Mouse (Mus musculus): ENCODE results near the gene Bora.
"Not testable (repeated sequence)": the region's sequence is repeated elsewhere in the genome, so short reads cannot be mapped to it uniquely, and the experiment has no call there.

Gene Bora

DNA sequence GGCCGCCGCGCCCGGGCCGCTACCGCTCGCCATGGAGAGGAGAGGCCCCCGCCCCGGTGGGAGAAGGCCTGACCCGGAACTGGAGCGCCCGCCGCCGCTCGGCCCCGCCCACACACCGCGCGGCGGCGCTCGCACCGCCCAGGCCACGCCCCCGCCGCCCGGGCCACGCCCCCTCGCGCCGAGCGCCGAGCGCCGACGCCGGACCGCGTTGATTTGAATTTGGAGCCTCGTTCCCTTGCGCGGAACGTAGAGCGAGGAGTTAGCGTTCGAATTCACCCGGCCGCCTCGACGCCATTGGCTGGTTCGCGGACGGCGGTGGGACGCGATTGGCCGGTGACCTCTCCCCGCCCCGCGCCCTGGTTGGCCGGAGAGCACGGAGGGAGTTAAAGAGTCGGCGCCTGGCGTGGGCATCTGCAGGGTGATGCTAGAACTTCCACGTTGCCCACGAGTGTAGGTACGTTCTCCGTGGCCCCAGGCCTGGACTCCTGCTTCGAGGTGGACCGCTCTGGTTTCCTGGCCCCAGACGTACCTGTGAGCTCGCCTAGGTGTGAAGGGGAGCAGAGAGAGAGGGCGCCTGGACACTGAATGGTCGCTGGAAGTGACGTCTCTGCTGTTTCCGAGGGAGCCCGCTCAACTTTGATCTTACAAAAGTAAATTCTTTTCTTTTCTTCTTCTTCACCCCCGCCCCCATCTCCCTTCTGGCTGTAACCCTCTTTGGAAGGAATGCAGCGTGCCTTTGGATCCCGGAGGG lies at the start of gene Bora, which contains the start of gene Mzt1:
Gene Bora (plus strand): TSS at position 192 of the 751 bp plus-strand sequence.
Gene Mzt1 (minus strand): TSS at position 104 of the 751 bp plus-strand sequence.
- peak; percentile 93 for DNase-seq

- no peak for DNase-seq
Measured at GRCm38 (mm10) chr14:99010224-99010919, 35.6 kb upstream of the Bora start.

DNA sequence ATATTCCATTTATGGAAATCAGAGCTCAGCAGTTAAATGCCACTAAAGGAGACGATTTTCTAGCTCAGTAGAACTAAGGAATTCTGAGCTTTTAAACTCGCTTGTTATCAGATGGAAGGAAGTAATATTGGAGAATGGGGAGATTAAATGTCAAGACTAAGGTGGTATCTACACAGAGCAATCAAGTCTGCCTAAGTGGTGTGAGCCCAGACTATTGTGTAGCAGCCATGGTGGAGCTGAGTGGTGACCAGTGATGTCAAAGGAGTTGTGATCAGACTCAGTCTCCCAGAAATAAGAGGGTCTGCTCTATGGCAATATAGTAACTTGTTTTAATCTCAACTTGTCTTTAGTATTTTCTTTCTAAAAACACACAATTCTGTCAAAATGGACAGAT lies 35.1 kb upstream of the Bora start:
- no peak for DNase-seq

GRCm38 (mm10) chr14:99018691-99019090 lies 27.3 kb upstream of the Bora start:
- no peak for DNase-seq

GRCm38 (mm10) chr14:99019136-99019808 lies 26.8 kb upstream of the Bora start:
- DNase-seq = no peak

- DNase-seq = no peak
Measured at GRCm38 (mm10) chr14:99022346-99023086, 23.5 kb upstream of the Bora start.

GRCm38 (mm10) chr14:99029987-99030386 lies 16.0 kb upstream of the Bora start:
- no peak for DNase-seq

DNA sequence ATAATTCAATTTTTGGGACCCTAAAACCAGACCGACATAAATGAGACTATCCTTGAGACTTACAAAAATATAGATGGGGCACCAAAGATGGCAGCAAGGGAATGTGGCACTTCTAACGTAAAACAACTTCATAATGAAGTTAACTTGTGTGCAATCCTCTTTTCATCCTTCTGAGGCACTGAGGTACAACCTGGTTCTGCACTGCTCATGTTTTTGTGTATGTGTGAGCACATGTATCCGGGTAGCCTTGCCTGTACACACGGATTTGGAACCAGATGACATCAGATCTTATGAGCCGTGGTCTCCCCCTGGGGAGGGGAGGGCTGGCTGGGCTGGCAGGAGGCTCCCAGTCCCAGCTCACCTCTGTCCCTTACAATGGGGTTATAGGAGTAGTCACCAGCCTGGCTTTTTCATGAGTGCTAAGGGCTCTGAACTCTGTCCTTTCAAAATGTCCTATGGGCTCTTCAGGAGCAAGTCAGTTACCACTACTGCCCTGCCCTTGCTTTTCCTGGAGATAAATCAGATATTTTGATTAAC lies 14.6 kb upstream of the Bora start:
- no peak for DNase-seq

GRCm38 (mm10) chr14:99032596-99032995 lies 13.4 kb upstream of the Bora start:
- no peak for DNase-seq

DNA sequence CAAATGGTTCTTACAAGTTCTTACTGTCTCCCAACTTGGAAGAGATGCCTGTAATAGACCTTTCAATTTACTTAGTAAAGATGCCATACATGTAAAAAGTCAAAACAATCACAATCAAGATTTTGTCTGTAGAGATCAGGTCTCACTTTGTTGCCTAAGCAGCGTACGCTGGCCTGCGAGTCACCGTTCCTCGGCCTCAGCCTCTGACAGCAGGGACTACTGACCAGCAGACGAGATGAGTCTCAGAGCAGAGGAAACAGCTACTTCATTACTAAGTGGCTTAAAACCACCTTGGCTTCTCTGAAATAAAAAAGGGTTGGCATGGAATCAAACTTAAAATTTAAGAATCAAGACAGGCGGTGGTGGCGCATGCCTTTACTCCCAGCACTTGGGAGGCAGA lies 11.2 kb upstream of the Bora start:
- not testable (repeated sequence) for DNase-seq

DNA sequence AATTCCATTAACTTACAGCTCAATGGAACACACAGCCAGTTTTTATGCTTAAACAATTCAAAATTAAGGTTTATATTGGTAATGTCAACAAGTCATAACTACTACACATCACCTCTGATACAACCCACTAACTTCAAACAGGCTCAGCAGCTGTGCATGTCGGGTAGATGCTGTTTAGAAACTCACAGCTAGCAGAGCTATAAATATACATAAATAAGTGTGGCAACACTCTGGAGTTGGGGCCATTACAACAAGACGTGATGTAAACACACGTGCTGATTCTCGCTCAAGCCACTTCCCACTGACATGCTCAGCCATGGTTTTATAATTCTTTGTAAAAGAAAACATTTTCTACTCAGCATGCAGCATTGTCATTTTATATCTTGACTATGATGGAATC lies 10.0 kb upstream of the Bora start:
- no peak for DNase-seq

- peak; percentile 12 for DNase-seq
Measured at GRCm38 (mm10) chr14:99037703-99038102, 8.3 kb upstream of the Bora start.

GRCm38 (mm10) chr14:99039308-99039707 lies 6.7 kb upstream of the Bora start:
- not testable (repeated sequence) for DNase-seq

DNA sequence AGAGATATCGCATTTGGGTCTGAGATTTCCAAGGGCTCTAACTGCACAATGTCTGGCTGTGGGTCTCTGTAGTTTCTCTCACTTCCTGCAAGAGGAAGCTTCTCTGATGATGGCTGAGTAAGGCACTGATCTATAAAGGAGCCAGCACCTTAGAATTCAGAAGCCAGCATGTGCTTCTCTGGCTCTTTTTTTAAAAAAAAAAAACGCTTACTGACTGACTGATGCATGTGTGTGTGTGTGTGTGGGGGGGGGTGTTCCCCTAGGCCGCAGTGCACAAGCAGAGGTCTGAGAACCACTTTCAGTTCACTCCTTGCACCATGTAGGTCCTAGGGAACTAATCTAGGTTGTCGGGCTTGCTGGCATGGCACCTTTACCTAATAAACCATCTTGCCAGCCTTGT lies 4.6 kb upstream of the Bora start:
- no peak for DNase-seq

- DNase-seq = no peak
Measured at GRCm38 (mm10) chr14:99043499-99043898, 2.5 kb upstream of the Bora start.

DNA sequence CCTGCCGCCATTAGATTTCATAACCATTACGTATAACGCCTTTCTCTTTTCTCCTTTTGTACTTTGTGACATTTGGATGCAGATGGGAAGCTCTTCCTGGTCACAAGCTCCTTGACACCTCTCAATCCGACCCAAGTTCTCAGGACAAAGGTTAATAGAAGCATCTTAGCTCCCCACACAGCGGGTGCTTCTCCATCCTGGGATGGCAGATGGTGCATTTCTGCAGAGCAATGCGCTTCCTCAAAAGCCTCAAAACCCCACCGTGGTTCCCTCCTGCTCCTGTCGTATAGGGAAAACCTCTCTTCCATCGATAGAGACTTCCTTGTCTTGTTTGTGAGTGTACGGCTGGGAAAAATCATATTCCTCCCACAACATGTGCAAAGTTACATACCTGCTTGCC lies 1.9 kb upstream of the Bora start:
- no peak for DNase-seq

- no peak for DNase-seq
Measured at GRCm38 (mm10) chr14:99044718-99045117, 1.3 kb upstream of the Bora start.

GRCm38 (mm10) chr14:99045378-99046030 lies 518 bp upstream of the Bora start:
- DNase-seq = peak; percentile 36

- peak; percentile 9 for DNase-seq
Measured at GRCm38 (mm10) chr14:99046782-99047181, 760 bp downstream of the Bora start.

- DNase-seq = no peak
Measured at GRCm38 (mm10) chr14:99058959-99059586, 13.1 kb downstream of the Bora start.

GRCm38 (mm10) chr14:99060616-99061015 lies 14.6 kb downstream of the Bora start:
- no peak for DNase-seq

- no peak for DNase-seq
Measured at GRCm38 (mm10) chr14:99063091-99063490, 17.1 kb downstream of the Bora start.

Measured in lung, postnatal 36 days (tissue).